In the genomic region with DNA sequence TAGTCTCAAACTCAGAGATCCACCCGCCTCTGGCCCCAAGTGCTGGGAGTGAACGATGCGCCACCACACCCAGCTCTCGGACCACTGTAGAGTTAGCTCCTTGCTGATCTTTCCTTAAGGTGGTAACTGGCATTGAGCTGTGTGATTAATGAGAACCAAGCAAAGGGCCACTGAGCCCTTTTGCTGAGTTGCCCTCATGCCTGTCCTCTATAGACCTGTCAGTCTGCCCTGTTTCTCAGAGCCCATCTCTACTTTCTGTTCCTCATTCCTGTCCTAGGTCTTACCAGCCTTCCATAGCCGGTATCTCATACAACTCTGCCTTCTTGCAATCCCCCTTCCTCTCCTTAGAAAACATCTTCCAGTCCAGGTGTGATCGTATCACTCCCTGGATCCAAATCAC, we compare ENCODE assay signal across 15 mouse cellular contexts.
"Had no signal": no experiment of that assay in that cellular context is flagged by ENCODE, and none has a peak within 500 bp of the region (broad histone marks: within the 10 kb centered on the region; RNA-seq: fewer than 3 reads in every experiment).

No protein-coding gene starts in this region.

- ATAC-seq: lung, postnatal 0 days; midbrain, embryonic 16.5 days had no signal

- H3K36me3 ChIP-seq: limb, embryonic 10.5 days; liver, embryonic 15.5 days; midbrain, embryonic 12.5 days; neural tube, embryonic 12.5 days had no signal

- DNase-seq: kidney, adult 8-10 months; kidney, postnatal 10 days; kidney, postnatal 4 days; lung, adult 2 months; lung, postnatal 36 days; spleen, adult 18-20 months; thymus, postnatal 14 days had no signal

- H3K9me3 ChIP-seq: limb, embryonic 10.5 days; liver, embryonic 15.5 days; midbrain, embryonic 12.5 days; neural tube, embryonic 12.5 days had no signal

- H3K4me3 ChIP-seq: limb, embryonic 10.5 days; liver, embryonic 15.5 days; midbrain, embryonic 12.5 days; myocyte; neural tube, embryonic 12.5 days had no signal

- H3K27ac ChIP-seq: limb, embryonic 10.5 days; liver, embryonic 15.5 days; midbrain, embryonic 12.5 days; neural tube, embryonic 12.5 days had no signal

- H3K27me3 ChIP-seq: liver, embryonic 15.5 days; midbrain, embryonic 12.5 days; neural tube, embryonic 12.5 days had no signal

- H3K9ac ChIP-seq: liver, embryonic 15.5 days; midbrain, embryonic 12.5 days; neural tube, embryonic 12.5 days had no signal

- H3K4me2 ChIP-seq: liver, embryonic 11.5 days; liver, embryonic 15.5 days; midbrain, embryonic 12.5 days; neural tube, embryonic 12.5 days had no signal

- H3K4me1 ChIP-seq: liver, embryonic 15.5 days had no signal
